Mouse (Mus musculus): ENCODE data around the gene Olfr203. TPM values are rescaled to one million over a fixed set of nuclear protein-coding genes. Genes with fewer than 3 reads are reported as not detected.
"Not testable (repeated sequence)": the region's sequence is repeated elsewhere in the genome, so short reads cannot be mapped to it uniquely, and the experiment has no call there.

Gene Olfr203
- total RNA-seq (2022), result not detected

DNA sequence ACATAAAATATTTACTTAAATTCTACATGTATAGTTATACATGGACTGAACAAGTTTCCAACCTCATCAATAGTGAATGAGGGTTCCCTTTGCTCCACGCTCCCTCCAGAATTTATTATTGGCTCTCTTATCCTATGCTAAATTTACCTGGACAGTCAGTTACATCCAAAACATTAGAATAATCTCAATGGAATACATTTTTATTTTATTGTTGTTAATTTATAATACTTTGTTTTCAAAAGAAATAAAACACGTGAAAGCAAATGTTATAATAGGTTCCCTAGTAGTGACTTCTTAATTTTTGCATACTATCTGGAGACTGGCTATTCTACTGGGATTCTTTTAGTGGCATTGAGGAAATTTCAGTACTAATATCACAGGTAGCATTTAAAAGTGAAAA lies at the start of gene Olfr203:
Gene Olfr203, plus strand, starts transcription at position 301 of the 400 bp plus-strand sequence.
- no peak for DNase-seq (ENCODE audit: low spot score in 2 of 2)

DNA sequence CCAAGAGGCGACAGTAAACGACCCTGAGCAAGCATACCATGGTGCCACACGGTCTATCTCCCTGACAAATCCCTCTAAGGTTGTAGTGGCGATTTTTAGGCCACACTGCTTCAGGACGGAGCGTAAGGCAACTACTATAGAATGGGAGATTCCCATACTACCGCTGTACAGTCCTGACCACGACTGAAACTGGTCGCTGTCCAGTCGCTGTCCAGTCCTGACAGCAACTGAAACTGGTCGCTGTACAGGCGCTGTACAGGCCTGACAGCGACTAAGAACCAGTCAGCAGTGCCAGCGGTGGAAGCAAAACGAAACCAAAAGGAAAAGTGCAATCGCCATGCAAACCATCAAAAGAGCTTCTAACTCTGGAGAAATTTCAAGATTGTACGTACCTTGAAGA lies 49.0 kb upstream of the Olfr203 start:
- no peak for DNase-seq (ENCODE audit: low spot score in 2 of 2)

DNA sequence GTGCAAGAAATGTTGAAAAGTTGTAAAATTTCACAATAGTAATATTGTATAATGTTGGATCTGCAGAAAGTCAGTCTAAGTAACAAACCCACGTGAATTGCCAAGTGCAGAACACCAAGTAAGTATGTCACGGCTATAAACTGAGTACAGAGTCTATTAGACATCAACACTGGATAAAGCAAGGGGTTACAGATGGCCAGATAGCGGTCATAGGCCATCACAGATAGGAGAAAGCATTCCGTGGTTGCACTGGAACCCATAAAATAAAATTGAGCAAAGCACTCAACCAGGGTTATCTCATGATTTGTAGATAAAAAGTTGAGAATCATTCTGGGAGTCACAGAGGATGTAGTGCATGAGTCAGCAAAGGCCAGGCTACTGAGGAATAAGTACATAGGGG lies 29.6 kb upstream of the Olfr203 start:
- DNase-seq (ENCODE audit: low spot score in 2 of 2), result not testable (repeated sequence)

DNA sequence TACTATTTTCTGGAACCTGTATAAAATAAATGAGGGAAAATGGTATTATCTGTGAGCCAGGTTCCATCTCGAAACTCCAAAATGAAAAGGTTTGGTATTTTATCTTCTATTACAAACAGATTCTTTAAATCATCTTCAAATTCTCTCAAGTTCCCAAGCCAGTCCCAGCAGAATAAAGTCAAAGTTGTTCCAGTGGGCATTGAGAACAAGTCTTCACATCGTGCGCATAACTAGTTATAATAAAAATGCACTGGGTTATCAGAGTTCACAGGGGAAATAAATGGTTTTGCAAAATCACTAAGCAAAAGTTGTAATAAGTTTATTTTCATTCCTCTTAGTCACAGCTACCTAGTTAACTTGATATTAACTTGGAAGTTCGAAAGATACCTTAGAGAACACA lies 26.1 kb upstream of the Olfr203 start, which contains the start of gene Olfr201:
Gene Olfr201, minus strand, starts transcription at position 101 of the 400 bp plus-strand sequence.
- DNase-seq (ENCODE audit: low spot score in 2 of 2), result not testable (repeated sequence)

DNA sequence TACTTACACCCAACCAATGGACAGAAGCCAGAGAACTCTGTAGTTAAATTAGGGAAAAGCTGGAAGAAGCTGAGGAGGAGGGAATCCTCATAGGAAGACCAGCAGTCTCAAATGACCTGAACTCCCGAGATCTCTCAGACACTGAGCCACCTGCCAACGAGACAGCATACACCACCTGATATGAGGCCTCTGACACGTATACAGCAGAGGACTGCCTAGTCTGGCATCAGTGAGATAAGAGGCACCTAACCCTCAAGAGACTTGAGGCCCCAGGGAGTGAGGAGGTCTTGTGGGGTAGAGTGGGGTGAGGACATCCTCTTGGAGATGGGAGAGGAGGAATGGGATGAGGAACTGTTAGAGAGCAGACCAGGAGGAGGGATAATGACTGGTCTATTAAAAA lies 18.1 kb upstream of the Olfr203 start:
- DNase-seq (ENCODE audit: low spot score in 2 of 2), result no peak

DNA sequence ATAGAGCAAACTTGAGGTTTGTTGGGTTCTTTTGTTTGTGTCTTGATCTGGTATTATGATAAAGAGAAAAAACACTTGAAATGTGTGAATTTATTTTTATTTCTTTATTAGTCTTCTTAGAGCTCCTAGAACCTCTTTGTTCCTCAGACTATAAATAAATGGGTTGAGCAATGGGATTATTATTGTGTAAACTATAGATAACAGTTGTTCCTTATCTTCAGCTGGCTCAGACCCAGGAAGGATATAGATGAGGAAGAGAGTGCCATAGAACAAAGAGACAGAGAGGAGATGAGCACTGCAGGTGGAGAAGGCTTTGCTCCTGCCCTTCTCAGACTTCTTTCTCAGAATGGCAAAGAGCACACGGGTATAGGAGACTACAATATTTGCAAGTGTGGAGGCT lies 15.2 kb upstream of the Olfr203 start:
- no peak for DNase-seq (ENCODE audit: low spot score in 2 of 2)

DNA sequence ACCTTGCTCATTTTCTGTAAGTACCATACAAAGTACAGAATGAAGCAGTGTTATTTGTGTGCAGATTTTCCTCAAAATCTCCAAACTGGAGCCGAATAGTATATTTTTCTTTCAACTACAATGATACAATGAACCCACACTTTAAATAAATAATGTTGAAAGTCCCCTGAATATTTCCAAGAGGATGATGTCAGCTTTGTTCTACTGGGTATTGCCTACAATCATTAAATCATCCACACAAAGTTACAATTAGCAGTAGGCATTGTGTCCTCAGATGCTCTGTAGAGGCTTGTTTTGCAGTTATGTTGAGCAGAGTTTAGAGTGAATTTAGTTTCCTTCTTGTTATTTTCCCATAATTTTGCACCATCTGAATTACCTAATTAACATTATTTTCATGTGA lies 12.0 kb upstream of the Olfr203 start, which contains the start of gene Olfr202:
Gene Olfr202, minus strand, starts transcription at position 101 of the 400 bp plus-strand sequence.
- no peak for DNase-seq (ENCODE audit: low spot score in 2 of 2)

DNA sequence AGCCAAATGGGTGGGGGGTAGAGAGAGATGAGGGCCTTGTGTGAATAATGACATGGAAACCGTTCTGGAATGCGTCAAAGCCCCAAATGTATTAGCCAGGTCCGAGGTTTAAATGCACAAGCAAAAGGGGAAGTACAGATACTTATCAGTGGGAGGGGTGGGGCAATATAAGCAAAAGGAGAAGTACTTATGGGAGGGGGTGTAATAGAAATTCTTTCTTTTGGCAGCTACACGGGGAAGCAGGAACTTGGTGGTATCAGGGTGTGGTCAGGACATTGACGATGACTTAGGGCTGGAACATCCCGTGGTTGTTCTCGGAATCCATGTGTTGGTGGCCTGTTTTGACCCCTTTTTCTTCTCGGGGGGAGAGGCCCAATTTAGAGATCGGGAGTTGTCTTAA lies 11.1 kb upstream of the Olfr203 start:
- DNase-seq (ENCODE audit: low spot score in 2 of 2), result not testable (repeated sequence)

DNA sequence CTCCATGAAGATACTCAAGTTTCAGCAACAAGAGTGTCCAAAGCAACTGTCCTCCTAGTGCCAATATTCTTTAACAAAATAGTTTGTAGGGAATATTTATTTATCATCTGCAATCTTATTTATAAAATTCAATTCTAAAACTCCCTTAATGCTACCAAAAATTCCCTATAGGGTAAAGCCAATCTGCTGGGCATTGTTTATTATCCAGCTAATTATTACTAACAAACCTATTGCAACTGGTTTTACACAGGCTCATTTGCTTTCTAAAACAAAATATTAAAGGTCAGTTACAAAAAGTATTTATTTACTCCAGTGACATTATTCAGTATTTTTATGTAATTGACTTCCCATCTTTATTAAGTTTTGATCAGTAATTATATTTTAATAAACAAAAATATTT lies 19.5 kb downstream of the Olfr203 start, which contains the start of gene Olfr204:
Gene Olfr204, minus strand, starts transcription at position 101 of the 400 bp plus-strand sequence.
- DNase-seq (ENCODE audit: low spot score in 2 of 2), result no peak

DNA sequence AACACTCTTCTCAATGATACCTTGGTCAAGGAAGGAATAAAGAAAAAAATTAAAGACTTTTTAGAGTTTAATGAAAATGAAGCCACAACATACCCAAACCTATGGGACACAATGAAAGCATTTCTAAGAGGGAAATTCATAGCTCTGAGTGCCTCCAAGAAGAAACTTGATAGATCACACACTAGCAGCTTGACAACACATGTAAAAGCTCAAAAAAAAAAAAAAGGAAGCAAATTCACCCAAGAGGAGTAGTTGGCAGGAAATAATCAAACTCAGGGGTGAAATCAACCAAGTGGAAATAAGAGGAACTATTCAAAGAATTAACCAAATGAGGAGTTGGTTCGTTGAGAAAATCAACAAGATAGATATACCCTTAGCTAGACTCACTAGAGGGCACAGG lies 24.6 kb downstream of the Olfr203 start:
- not testable (repeated sequence) for DNase-seq (ENCODE audit: low spot score in 2 of 2)

DNA sequence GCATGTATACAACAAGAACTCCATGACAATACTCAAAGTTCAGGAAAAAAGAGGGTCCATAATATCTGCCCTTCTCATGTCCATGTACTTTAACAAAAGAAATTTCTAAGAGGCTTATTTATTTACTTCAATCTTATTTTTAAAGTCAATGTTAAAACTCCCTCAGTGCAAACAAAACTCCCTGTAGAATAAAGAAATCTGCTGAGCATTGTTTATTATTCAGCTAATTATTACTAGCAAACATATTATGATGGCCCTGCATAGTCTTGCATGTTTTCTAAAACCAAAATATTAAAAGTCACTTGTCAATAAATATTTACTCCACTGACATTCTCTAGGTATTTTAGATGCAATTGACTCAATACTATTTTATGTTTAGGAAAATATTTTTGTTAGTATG lies 32.4 kb downstream of the Olfr203 start, which contains the start of gene Olfr205:
Gene Olfr205, minus strand, starts transcription at position 101 of the 400 bp plus-strand sequence.
- no peak for DNase-seq (ENCODE audit: low spot score in 2 of 2)

DNA sequence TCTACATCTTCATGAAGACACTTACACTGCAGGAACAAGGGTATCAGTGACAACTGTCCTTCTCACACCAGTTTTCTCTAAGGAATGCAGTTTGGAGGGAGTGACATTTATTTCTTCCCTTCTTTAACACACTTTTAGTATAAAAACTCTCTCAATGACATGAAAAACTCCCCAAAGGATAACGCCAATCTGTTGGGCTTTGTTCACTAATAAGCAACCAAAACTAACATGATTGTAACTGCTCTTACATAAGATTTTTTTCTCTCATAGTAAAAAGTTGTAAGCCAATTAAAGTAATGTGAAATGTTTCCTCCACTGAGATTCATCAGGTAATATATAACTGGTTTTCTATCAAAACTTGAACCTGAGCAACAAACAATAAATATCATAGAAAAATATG lies 50.5 kb downstream of the Olfr203 start, which contains the start of gene Olfr206:
Gene Olfr206, minus strand, starts transcription at position 101 of the 400 bp plus-strand sequence.
- DNase-seq (ENCODE audit: low spot score in 2 of 2), result no peak

Other genes starting within 250 kb of the Olfr203 start
- gene Olfr190, start 220.9 kb upstream of the Olfr203 start, total RNA-seq (2022), result not detected
- gene Olfr191, start 209.1 kb upstream of the Olfr203 start, total RNA-seq (2022), result not detected
- gene Olfr193, start 187.0 kb upstream of the Olfr203 start, total RNA-seq (2022), result not detected
- not detected for gene Olfr194, start 177.8 kb upstream of the Olfr203 start, total RNA-seq (2022)
- not detected for gene Olfr195, start 151.8 kb upstream of the Olfr203 start, total RNA-seq (2022)
- not detected for gene Olfr196, start 128.4 kb upstream of the Olfr203 start, total RNA-seq (2022)
- not detected for gene Olfr198, start 95.3 kb upstream of the Olfr203 start, total RNA-seq (2022)
- gene Olfr199, start 79.1 kb upstream of the Olfr203 start, total RNA-seq (2022), result not detected
- gene Olfr201, start 26.2 kb upstream of the Olfr203 start, total RNA-seq (2022), result not detected
- not detected for gene Olfr202, start 12.1 kb upstream of the Olfr203 start, total RNA-seq (2022)
- under 1 TPM in 1 of 4 experiments, not detected in 3; 0.13 TPM for gene Olfr204, start 19.4 kb downstream of the Olfr203 start, total RNA-seq (2022)
- not detected for gene Olfr205, start 32.3 kb downstream of the Olfr203 start, total RNA-seq (2022)
- gene Olfr206, start 50.4 kb downstream of the Olfr203 start, total RNA-seq (2022), result not detected
- gene Olfr209, start 65.1 kb downstream of the Olfr203 start, total RNA-seq (2022), result not detected
- under 1 TPM in 3 of 4 experiments, not detected in 1; 0.11 to 0.22 (median 0.11) TPM for gene Gabrr3, start 108.5 kb downstream of the Olfr203 start, total RNA-seq (2022)
- gene Riox2, start 172.9 kb downstream of the Olfr203 start, total RNA-seq (2022), result 10 to 100 TPM; 14.2 to 15.7 (median 14.8) TPM

Measured in left cerebral cortex, adult 8-10 months (tissue).